Mouse (Mus musculus) ES-CJ7 (cell line): ENCODE results near the gene Tnfrsf12a.
A peak's percentile ranks its signal among the peaks of the same experiment; 100 is the strongest.

Source experiments
- DNase-seq: peaks from one replicate; pipeline ENCODE4 v3.0.0; 2011; ENCODE audit warnings: low read depth, low spot score

The Tnfrsf12a gene

DNA sequence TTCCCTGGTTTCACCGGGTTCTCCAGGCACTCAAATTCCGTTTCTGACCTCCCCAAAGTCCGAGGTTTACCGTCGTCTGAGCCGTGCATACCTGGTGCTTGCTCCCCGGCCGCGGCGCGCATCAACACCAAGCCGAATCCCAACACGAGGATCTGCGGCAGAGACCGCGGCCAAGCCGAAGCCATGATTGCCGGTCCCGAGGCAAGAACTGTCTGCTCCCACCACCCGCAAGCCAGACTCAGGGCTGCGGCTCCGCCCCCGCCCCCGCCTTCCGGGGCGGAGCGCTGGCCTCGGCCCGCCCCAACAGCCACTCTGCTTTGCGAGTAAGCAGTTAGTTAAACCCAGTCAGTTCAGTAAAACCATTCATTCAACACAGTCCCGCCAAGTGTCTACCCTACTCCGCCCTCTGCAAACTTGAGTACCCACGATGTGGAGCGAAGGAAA is at the start of gene Tnfrsf12a:
Tnfrsf12a (minus strand) TSS at position 233 of the 444 bp plus-strand sequence.
- peak; percentile 79 for DNase-seq

- peak; percentile 70 for DNase-seq
These were observed 49.5 kb upstream of the Tnfrsf12a start for GRCm38 (mm10) chr17:23726758-23727142.

- DNase-seq: peak; percentile 93
These were observed 48.9 kb upstream of the Tnfrsf12a start, which contains the start of gene Pkmyt1 for GRCm38 (mm10) chr17:23725999-23726757. TSS of gene Pkmyt1 (plus strand) at chr17:23726336.

- peak; percentile 26 for DNase-seq
These were observed 48.2 kb upstream of the Tnfrsf12a start for GRCm38 (mm10) chr17:23725477-23725876.

GRCm38 (mm10) chr17:23722376-23723125 is 45.3 kb upstream of the Tnfrsf12a start, which contains the start of gene 1520401A03Rik:
TSS of gene 1520401A03Rik (minus strand) at chr17:23722783.
- DNase-seq: no peak

DNA sequence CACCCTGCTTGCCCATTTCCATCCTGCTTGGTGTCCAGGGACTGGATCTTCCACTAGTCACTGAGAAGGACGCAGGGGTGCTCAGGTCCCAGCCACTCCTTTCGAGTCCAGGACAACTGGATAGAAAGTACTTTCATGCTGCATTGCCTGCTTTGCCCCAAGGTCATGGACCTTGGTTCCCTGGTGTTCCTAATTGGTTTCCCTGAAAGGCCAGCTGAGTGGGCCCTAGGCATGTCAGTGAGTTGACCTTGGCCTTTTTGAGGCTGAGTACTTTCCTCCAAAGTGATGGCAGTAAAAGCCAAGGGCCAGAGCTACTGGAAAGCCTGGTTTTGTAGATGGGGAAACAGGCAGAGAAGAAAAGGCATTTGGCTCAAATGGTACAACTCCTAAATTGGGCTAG is 44.6 kb upstream of the Tnfrsf12a start:
- DNase-seq: no peak

DNA sequence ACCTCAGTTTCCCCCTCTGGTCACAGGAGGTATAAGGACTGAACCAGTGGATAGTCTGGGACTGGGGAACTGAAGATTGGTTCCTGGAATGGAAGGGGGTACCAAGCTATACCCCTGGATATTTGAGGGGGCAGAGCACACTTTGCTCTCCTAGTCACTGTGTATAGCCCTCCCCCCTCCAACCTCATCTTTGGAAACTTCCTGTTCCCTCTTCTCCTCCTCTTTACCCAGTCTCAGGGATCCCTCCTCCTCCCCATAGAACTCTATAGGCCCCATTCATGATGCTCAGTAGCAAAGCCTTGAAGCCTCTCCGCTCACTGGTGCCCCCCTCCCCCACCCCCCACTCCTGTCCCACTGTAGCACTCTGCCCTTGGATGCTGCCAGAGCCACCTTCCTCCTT is 42.2 kb upstream of the Tnfrsf12a start:
- no peak for DNase-seq

DNA sequence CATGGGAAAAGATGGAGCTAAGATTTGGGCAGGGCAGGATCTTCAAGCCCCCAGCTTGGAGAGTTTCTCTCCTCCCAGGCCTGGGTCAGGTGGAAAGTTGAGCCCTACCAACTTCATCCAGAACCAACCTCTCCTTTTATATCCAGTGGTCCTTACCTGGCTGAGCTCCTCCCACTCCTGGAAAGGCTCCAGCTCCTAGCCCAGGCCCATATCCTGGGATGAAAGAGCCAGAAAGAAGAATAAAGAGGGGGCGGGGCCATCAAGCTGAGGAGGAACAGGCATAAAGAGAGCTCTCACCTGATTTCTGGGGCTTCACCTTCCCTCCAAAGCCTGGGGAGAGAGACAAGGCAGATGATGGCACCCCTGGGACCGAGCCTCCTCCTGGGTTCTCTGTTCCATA is 39.7 kb upstream of the Tnfrsf12a start:
- DNase-seq: peak; percentile 22

DNA sequence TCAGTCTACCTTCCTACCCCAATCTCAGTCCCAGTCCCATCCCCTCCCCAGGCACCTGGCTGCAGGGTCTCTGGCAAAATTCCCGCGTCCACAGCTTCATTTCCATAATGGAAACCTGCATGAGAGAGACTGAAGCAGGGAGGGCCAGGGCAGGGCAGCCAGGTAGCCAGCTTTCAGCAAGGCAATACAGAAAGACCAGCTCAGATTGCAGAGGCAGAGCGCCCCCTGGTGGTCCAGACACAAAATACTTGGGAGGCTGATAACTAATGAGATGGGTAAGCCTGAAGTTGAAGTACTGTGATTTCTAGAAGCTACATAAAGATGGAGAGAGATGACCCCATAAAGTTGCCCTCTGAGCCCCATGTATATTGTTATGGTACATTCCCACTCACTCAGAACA is 28.9 kb upstream of the Tnfrsf12a start:
- DNase-seq: peak; percentile 77

- no peak for DNase-seq
These were observed 28.3 kb upstream of the Tnfrsf12a start for GRCm38 (mm10) chr17:23705525-23706104.

GRCm38 (mm10) chr17:23704741-23705140 is 27.5 kb upstream of the Tnfrsf12a start:
- DNase-seq: no peak

GRCm38 (mm10) chr17:23703301-23703700 is 26.0 kb upstream of the Tnfrsf12a start:
- no peak for DNase-seq

GRCm38 (mm10) chr17:23700079-23700478 is 22.8 kb upstream of the Tnfrsf12a start:
- DNase-seq: peak; percentile 94

- DNase-seq: no peak
These were observed 22.1 kb upstream of the Tnfrsf12a start for GRCm38 (mm10) chr17:23699131-23700077.

- DNase-seq: peak; percentile 50
These were observed 18.5 kb upstream of the Tnfrsf12a start for GRCm38 (mm10) chr17:23695801-23696200.

- DNase-seq: no peak
These were observed 17.2 kb upstream of the Tnfrsf12a start for GRCm38 (mm10) chr17:23694491-23694890.

GRCm38 (mm10) chr17:23683856-23684672 is 6.8 kb upstream of the Tnfrsf12a start, which contains the start of gene Cldn9:
TSS of gene Cldn9 (minus strand) at chr17:23684026.
- no peak for DNase-seq

DNA sequence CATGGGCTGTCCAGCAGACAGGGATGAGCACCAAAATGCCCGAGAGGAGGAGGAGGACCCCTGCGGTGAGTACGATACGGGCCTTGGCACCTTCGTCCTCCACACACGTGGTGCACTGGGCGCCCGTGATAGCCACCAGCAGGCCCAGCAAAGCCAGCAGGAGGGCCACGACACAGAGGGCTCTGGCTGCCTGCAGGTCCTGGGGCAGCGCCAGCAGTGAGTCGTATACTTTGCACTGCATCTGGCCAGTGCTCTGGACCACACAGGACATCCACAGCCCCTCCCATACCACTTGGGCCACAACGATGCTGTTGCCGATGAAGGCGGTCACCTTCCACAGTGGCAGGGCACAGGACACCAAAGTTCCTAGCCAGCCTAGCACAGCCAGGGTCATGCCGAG is 6.0 kb upstream of the Tnfrsf12a start:
- no peak for DNase-seq

GRCm38 (mm10) chr17:23682530-23682929 is 5.3 kb upstream of the Tnfrsf12a start:
- DNase-seq: no peak

- no peak for DNase-seq
These were observed 4.8 kb upstream of the Tnfrsf12a start for GRCm38 (mm10) chr17:23682092-23682491.
